Mouse (Mus musculus): ENCODE results near the gene Htr3b. TPM values are rescaled to one million over a fixed set of nuclear protein-coding genes. Genes with fewer than 3 reads are reported as not detected.

Htr3b gene
- polyA plus RNA-seq (2017; shearing (Covaris generic)): under 1 TPM in 1 of 2 experiments, not detected in 1; 0.15 TPM

DNA sequence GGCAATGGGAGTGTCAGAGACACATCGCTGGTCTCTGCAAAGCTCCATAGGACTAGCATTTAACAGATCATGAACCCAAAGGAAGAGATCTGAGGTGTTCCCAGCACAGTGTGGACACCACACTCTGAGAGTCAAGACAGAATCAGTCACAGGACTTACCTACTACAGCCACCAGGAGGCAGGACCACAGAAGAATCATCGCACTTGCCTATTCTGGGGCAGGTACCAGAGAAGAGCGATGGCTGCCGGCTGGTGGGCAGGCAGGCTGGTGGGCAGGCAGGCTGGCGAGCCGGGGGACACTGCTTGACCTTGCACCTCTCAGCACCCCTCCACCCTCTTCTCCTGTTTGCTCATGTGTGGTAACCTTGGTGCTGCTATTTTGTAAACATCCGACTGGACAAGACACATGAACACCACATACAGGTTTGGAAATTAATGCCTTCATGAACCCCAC lies at the start of gene Htr3b:
Gene Htr3b, minus strand, starts transcription at position 404 of the 454 bp plus-strand sequence.

DNA sequence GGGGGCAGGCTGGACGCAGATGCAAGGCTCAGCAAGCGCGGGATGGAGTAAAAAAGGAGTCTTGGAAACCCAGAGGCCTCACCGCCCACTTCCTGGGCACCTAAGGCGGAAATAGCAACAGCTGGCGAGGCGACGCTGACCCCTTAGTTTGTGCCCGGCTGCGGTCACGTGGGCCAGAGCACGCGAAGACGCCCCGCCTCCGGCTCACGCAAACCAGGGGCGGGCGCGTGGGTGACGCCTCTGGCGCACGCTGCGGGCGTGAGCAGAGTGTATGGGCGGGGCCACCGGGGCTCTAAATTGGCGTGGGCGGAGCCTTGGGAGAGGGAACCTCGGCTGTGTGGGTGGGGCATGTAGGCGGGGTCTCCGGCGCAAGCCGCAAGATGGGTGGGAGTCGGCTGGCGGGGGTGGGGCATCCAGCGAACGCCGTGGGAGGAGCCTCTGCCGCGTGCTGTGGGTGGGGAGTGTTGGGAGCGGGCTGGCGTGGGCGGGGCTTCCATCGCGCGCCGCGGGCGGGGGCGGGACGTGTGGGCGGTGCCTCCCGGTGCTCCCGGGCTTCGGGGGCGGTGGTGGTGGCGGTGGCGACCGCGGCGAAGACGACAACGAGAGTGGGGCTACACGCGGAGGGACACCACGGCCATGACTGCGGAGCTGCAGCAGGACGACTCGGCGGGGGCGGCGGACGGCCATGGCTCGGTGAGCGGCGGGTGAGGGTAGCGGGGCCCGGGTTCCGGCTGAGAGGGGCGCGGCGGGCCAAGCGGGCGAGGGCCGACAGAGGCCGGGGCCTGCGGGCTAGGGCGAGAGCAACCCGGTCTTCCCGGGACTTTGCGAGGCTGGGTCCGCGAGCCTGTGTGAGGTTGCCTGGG lies 20.3 kb upstream of the Htr3b start, which contains the start of gene Usp28:
Gene Usp28, plus strand, starts transcription at position 531 of the 863 bp plus-strand sequence.

DNA sequence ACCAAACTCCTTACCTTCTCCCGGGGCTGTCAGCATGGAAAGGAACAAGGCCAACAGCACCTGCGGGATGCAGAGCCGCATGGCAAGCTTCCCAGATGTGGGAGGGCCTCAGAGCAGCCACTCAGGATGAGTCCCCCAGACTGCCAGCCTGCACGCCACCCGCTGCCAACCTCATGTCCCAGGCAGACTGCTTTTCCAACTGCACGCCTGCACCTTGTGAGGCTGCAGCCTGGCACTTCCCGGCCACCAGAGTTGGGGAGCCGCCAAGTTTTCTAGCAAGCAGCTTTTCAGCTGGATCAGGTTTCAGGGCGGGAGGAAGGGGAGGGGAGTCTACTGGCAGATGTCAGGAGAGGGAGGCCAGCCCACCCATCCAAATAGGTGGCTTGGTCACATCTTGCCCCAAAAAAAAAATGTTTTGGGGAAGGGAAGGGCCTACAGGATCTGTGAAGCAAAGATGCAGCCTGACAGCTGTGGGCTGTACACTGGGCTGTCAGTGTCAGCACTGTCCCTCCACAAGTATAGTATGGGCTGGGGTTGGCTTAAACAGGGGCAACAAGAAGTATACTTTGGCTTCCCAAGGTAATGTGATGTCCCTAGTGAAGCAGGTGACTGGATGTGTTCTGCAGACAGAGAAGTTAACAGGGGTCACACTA lies 53.8 kb downstream of the Htr3b start, which contains the start of gene Htr3a:
Gene Htr3a, minus strand, starts transcription at position 215 of the 653 bp plus-strand sequence.

Other genes starting within 250 kb of the Htr3b start
- gene Zbtb16, start 128.8 kb downstream of the Htr3b start, polyA plus RNA-seq (2017; shearing (Covaris generic)): 1 to 10 TPM in 1 of 2 experiments, under 1 TPM in 1; 0.08 to 1.2 TPM
- under 1 TPM in 1 of 2 experiments, not detected in 1; 0.33 TPM for gene Htr3a, start 53.9 kb downstream of the Htr3b start, polyA plus RNA-seq (2017; shearing (Covaris generic))
- 10 to 100 TPM; 31.8 to 43.0 TPM for gene Usp28, start 20.4 kb upstream of the Htr3b start, polyA plus RNA-seq (2017; shearing (Covaris generic))
- gene Zw10, start 90.6 kb upstream of the Htr3b start, polyA plus RNA-seq (2017; shearing (Covaris generic)): 10 to 100 TPM; 47.6 to 50.7 TPM
- gene Tmprss5, start 116.3 kb upstream of the Htr3b start, polyA plus RNA-seq (2017; shearing (Covaris generic)): under 1 TPM in 1 of 2 experiments, not detected in 1; 0.56 TPM

Measured in inflammation-experienced regulatory T-cells (primary cell).